Mouse (Mus musculus) spleen, adult 2 months (tissue): ENCODE results near the gene Crip3. TPM values are rescaled to one million over a fixed set of nuclear protein-coding genes. Genes with fewer than 3 reads are reported as not detected.

Experiments
- DNase-seq, 2 experiments: peaks; one replicate each; pipeline versions ENCODE4 v3.0.0 to v3.0.0-alpha.2; 2012 to 2021; ENCODE audit warnings: low spot score in 2 of 2, low read depth in 1 of 2
- H3K27ac ChIP-seq: fragments of 200-500 bp; 2 replicates; pipeline ENCODE4 v1.5.1; 2012; ENCODE audit warnings: low read length, inconsistent platforms; ENCODE audit not compliant: insufficient read depth
- H3K27me3 ChIP-seq: fragments of 200-500 bp; 2 replicates; pipeline ENCODE4 v1.6.1; 2012; ENCODE audit warnings: mild to moderate bottlenecking, moderate library complexity, low read length, inconsistent platforms; ENCODE audit not compliant: control insufficient read depth, insufficient read depth
- H3K36me3 ChIP-seq: fragments of 200-500 bp; 2 replicates; pipeline ENCODE4 v1.6.1; 2012; ENCODE audit warnings: mild to moderate bottlenecking, low read length, inconsistent platforms; ENCODE audit not compliant: control insufficient read depth, insufficient read depth
- H3K4me1 ChIP-seq: fragments of 200-500 bp; 2 replicates; pipeline ENCODE4 v1.6.1; 2011; ENCODE audit warnings: inconsistent platforms; ENCODE audit not compliant: control insufficient read depth, insufficient read depth, insufficient read length
- H3K4me3 ChIP-seq: fragments of 200-500 bp; 2 replicates; pipeline ENCODE4 v1.5.1; 2011; ENCODE audit warnings: mild to moderate bottlenecking, inconsistent platforms; ENCODE audit not compliant: insufficient read depth, insufficient read length; ENCODE audit errors: extremely low read depth
- CTCF ChIP-seq: fragments of 200-500 bp; IDR thresholded peaks from 2 replicates; pipeline ENCODE4 v1.5.1; 2011; ENCODE audit warnings: mild to moderate bottlenecking, inconsistent platforms; ENCODE audit not compliant: insufficient read depth, insufficient read length, insufficient replicate concordance; ENCODE audit errors: extremely low read depth
- POLR2A ChIP-seq: fragments of 200-500 bp; IDR thresholded peaks from 2 replicates; pipeline ENCODE4 v1.6.1; 2011; ENCODE audit warnings: low read depth, low read length, inconsistent platforms
- WGBS: fragments of 180-500 bp; shearing (Covaris S2); methylation state at CpG from one replicate; pipeline ENCODE4 v1.1.7; 2018; 5-methylcytosine and 5-hydroxymethylcytosine counted together
- polyA plus RNA-seq: library from polyadenylated mRNA; depleted of rRNA; stranded (reverse); fragments of >200 nt; gene quantifications from 2 replicates; pipeline ENCODE4 v1.2.3, GENCODE M21; 2012; rRNA removed

Crip3 gene
- polyA plus RNA-seq, 1 experiment: 8.9 TPM

DNA sequence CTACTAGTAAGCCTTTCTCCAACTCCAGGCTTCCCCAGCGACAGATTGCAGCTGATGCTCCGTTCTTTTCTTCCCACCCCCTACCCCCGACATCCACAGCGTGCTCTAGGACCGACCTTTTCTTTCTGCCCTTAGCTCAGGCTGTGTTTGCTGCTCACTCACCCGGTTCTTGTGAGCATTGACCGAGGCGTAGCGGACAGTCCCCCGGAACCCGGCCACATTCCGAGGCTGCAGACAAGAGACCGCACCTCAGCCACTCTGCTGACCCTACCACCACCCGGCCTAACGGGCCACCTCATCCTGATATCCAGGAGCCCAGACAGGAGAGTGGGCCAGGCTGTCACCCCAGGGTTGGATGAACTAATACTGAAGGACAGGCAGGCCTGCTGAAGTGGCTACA is 48.6 kb downstream of the Crip3 start:
- WGBS: 91% methylated on average over 15 of the region's 15 CpGs
- Histone ChIP-seq H3K36me3 (no peaks in the 10 kb centered on the region), H3K27me3 (no peaks in the 10 kb centered on the region), H3K27ac (no peak overlapping the region), H3K4me3 (no peak overlapping the region), H3K4me1 (no peaks in the 10 kb centered on the region)
- no peak for DNase-seq
- TF ChIP-seq CTCF (no peak), POLR2A (no peak)

Other genes starting within 250 kb of the Crip3 start
- 5.2 and 5.6 TPM in 2 replicates for gene Polh, start 226.3 kb upstream of the Crip3 start, polyA plus RNA-seq
- 14.7 and 16.8 TPM in 2 replicates for gene Xpo5, start 226.1 kb upstream of the Crip3 start, polyA plus RNA-seq
- 30.0 and 33.6 TPM in 2 replicates for gene Polr1c, start 180.9 kb upstream of the Crip3 start, polyA plus RNA-seq
- gene Yipf3, start 180.8 kb upstream of the Crip3 start, polyA plus RNA-seq: 128 and 138 TPM in 2 replicates
- 0.82 and 0.89 TPM in 2 replicates for gene Lrrc73, start 175.4 kb upstream of the Crip3 start, polyA plus RNA-seq
- gene Tjap1, start 145.9 kb upstream of the Crip3 start, polyA plus RNA-seq: 28.8 and 40.4 TPM in 2 replicates
- 0.46 and 0.50 TPM in 2 replicates for gene Dlk2, start 131.5 kb upstream of the Crip3 start, polyA plus RNA-seq
- gene Abcc10, start 100.6 kb upstream of the Crip3 start, polyA plus RNA-seq: 15.4 and 23.3 TPM in 2 replicates
- gene Zfp318, start 45.2 kb upstream of the Crip3 start, polyA plus RNA-seq: 37.6 and 55.4 TPM in 2 replicates
- gene Slc22a7, start 9.5 kb downstream of the Crip3 start, polyA plus RNA-seq: 0.07 TPM in 1 of 2 replicates, not detected in the other
- gene Ttbk1, start 58.7 kb downstream of the Crip3 start, polyA plus RNA-seq: 0.82 and 0.89 TPM in 2 replicates
- 2.3 and 3.6 TPM in 2 replicates for gene Dnph1, start 67.8 kb downstream of the Crip3 start, polyA plus RNA-seq
- 16.2 and 19.4 TPM in 2 replicates for gene Cul9, start 117.5 kb downstream of the Crip3 start, polyA plus RNA-seq
- gene Srf, start 127.2 kb downstream of the Crip3 start, polyA plus RNA-seq: 146 and 226 TPM in 2 replicates
- gene Ptk7, start 200.6 kb downstream of the Crip3 start, polyA plus RNA-seq: 8.5 and 11.1 TPM in 2 replicates
- gene Klc4, start 217.1 kb downstream of the Crip3 start, polyA plus RNA-seq: 14.2 and 14.6 TPM in 2 replicates
- 48.3 and 49.8 TPM in 2 replicates for gene Mrpl2, start 217.3 kb downstream of the Crip3 start, polyA plus RNA-seq
- 19.0 and 21.5 TPM in 2 replicates for gene Cul7, start 221.4 kb downstream of the Crip3 start, polyA plus RNA-seq
- gene Rrp36, start 245.4 kb downstream of the Crip3 start, polyA plus RNA-seq: 25.8 and 32.8 TPM in 2 replicates
- 30.2 and 34.6 TPM in 2 replicates for gene Mea1, start 249.9 kb downstream of the Crip3 start, polyA plus RNA-seq